Comparison of ENCODE assay signal across 15 mouse cellular contexts in genomic region chr1:191242065-191242698, GRCm38 (mm10). TPM values are rescaled to one million over a fixed set of nuclear protein-coding genes. Genes with fewer than 3 reads are reported as not detected.
DNase-seq lines count a peak whose midpoint lies in the region; ATAC-seq and TF ChIP-seq lines count a peak whose summit lies in the region.
"Had no signal": no experiment of that assay in that cellular context is flagged by ENCODE, and none has a peak within 500 bp of the region (broad histone marks: within the 10 kb centered on the region; RNA-seq: fewer than 3 reads in every experiment).

No protein-coding gene starts in this region.

- no peak overlapping the region for H3K4me2 ChIP-seq in forebrain, embryonic 16.5 days (ENCODE audit: low read length)
- H3K4me2 ChIP-seq in limb, embryonic 14.5 days (replicated peaks; ENCODE audit: low read depth, low read length, severe bottlenecking): no peak overlapping the region
- no peak overlapping the region for H3K4me2 ChIP-seq in neural tube, embryonic 12.5 days (replicated peaks)
- H3K4me2 ChIP-seq in kidney, embryonic 16.5 days (replicated peaks; ENCODE audit: low read depth, low read length): no peak overlapping the region
- H3K4me2 ChIP-seq: embryonic facial prominence, embryonic 13.5 days; heart, embryonic 12.5 days; liver, embryonic 15.5 days had no signal

- H3K27ac ChIP-seq in forebrain, embryonic 16.5 days (ENCODE audit: low read length): no peak overlapping the region
- no peak overlapping the region for H3K27ac ChIP-seq in limb, embryonic 14.5 days (replicated peaks; ENCODE audit: low read depth, low read length)
- H3K27ac ChIP-seq in neural tube, embryonic 12.5 days: no peak overlapping the region
- H3K27ac ChIP-seq in kidney, embryonic 16.5 days (ENCODE audit: low read length): no peak overlapping the region
- H3K27ac ChIP-seq: embryonic facial prominence, embryonic 13.5 days; gastrocnemius, adult 2 months; liver, embryonic 15.5 days; stomach, postnatal 0 days had no signal

- TF ChIP-seq POLR2A in limb, embryonic 14.5 days (IDR thresholded peaks at IDR 0.05; ENCODE audit: borderline replicate concordance, extremely low read depth, insufficient read depth, insufficient read length): no peak

- peak; percentile 46 for DNase-seq in embryo, embryonic 10.5 days (ENCODE audit: low spot score)
- peak; percentile 47 for DNase-seq in limb, embryonic 14.5 days (ENCODE audit: low spot score)
- no peak for DNase-seq in kidney, postnatal 36 days
- DNase-seq in urinary bladder, postnatal 36 days (ENCODE audit: low spot score in 2 of 2): no peak
- DNase-seq: adrenal gland, postnatal 10 days; cerebellum, adult 11-12 months; gastrocnemius, adult 2 months; kidney, postnatal 25 days had no signal

- no peaks in the 10 kb centered on the region for H3K27me3 ChIP-seq in forebrain, embryonic 16.5 days (replicated peaks; ENCODE audit: control insufficient read depth, insufficient read depth, low read length)
- H3K27me3 ChIP-seq in limb, embryonic 14.5 days (ENCODE audit: control insufficient read depth, insufficient read depth, low read length): no peaks in the 10 kb centered on the region
- H3K27me3 ChIP-seq in neural tube, embryonic 12.5 days (replicated peaks): no peaks in the 10 kb centered on the region
- no peaks in the 10 kb centered on the region for H3K27me3 ChIP-seq in kidney, embryonic 16.5 days (ENCODE audit: insufficient read depth, low read length)
- H3K27me3 ChIP-seq: embryonic facial prominence, embryonic 13.5 days; heart, embryonic 12.5 days; liver, embryonic 15.5 days had no signal

- peaks cover 3% of the 10 kb centered on the region; the same call in 1 of the 2 replicates for H3K9me3 ChIP-seq in forebrain, embryonic 16.5 days (ENCODE audit: control insufficient read depth, low read length)
- no peaks in the 10 kb centered on the region for H3K9me3 ChIP-seq in limb, embryonic 14.5 days (ENCODE audit: control insufficient read depth, low read length)
- peaks cover 6% of the 10 kb centered on the region; the same call in 1 of the 2 replicates for H3K9me3 ChIP-seq in neural tube, embryonic 12.5 days
- H3K9me3 ChIP-seq in kidney, embryonic 16.5 days (ENCODE audit: low read length): 0 out of 2 replicates have a peak, but pooled peaks cover 5% of the 10 kb centered on the region
- H3K9me3 ChIP-seq: embryonic facial prominence, embryonic 13.5 days; heart, embryonic 12.5 days; liver, embryonic 15.5 days had no signal

- 51% methylated on average over 12 of the region's 12 CpGs for WGBS in forebrain, embryonic 16.5 days
- 51% methylated on average over 12 of the region's 12 CpGs for WGBS in limb, embryonic 14.5 days
- WGBS in neural tube, embryonic 12.5 days: 62% methylated on average over 12 of the region's 12 CpGs
- 77% methylated on average over 12 of the region's 12 CpGs for WGBS in kidney, embryonic 16.5 days

- no peak overlapping the region for H3K9ac ChIP-seq in forebrain, embryonic 16.5 days (replicated peaks; ENCODE audit: low read depth, low read length)
- H3K9ac ChIP-seq in limb, embryonic 14.5 days (ENCODE audit: low read depth, low read length, severe bottlenecking): no peak overlapping the region
- H3K9ac ChIP-seq in neural tube, embryonic 12.5 days: no peak overlapping the region
- no peak overlapping the region for H3K9ac ChIP-seq in kidney, embryonic 16.5 days (replicated peaks; ENCODE audit: low read length)
- H3K9ac ChIP-seq: embryonic facial prominence, embryonic 13.5 days; heart, embryonic 12.5 days; liver, embryonic 15.5 days had no signal

- H3K4me1 ChIP-seq in forebrain, embryonic 16.5 days (replicated peaks; ENCODE audit: control insufficient read depth, insufficient read depth, low read length): no peaks in the 10 kb centered on the region
- peaks cover 11% of the 10 kb centered on the region for H3K4me1 ChIP-seq in limb, embryonic 14.5 days (ENCODE audit: control insufficient read depth, insufficient read depth, low read length)
- no peaks in the 10 kb centered on the region for H3K4me1 ChIP-seq in neural tube, embryonic 12.5 days
- no peaks in the 10 kb centered on the region for H3K4me1 ChIP-seq in kidney, embryonic 16.5 days (ENCODE audit: insufficient read depth, low read length)
- H3K4me1 ChIP-seq: embryonic facial prominence, embryonic 13.5 days; liver, embryonic 15.5 days had no signal

- H3K4me3 ChIP-seq in forebrain, embryonic 16.5 days (replicated peaks; ENCODE audit: low read length): no peak overlapping the region
- H3K4me3 ChIP-seq in limb, embryonic 14.5 days (replicated peaks; ENCODE audit: low read length): no peak overlapping the region
- no peak overlapping the region for H3K4me3 ChIP-seq in neural tube, embryonic 12.5 days
- no peak overlapping the region for H3K4me3 ChIP-seq in kidney, embryonic 16.5 days (ENCODE audit: low read length)
- H3K4me3 ChIP-seq: embryonic facial prominence, embryonic 13.5 days; gastrocnemius, adult 2 months; heart, embryonic 12.5 days; liver, embryonic 15.5 days had no signal

- H3K36me3 ChIP-seq in forebrain, embryonic 16.5 days (ENCODE audit: control insufficient read depth, insufficient read depth): no peaks in the 10 kb centered on the region
- no peaks in the 10 kb centered on the region for H3K36me3 ChIP-seq in limb, embryonic 14.5 days (ENCODE audit: control insufficient read depth, insufficient read depth, low read length)
- H3K36me3 ChIP-seq in neural tube, embryonic 12.5 days: peaks cover 9% of the 10 kb centered on the region; the same call in 1 of the 2 replicates
- no peaks in the 10 kb centered on the region for H3K36me3 ChIP-seq in kidney, embryonic 16.5 days (ENCODE audit: insufficient read depth, low read length)
- H3K36me3 ChIP-seq: heart, embryonic 12.5 days; liver, embryonic 15.5 days had no signal

- ATAC-seq in forebrain, embryonic 16.5 days: 0 out of 2 replicates have a peak, but pooled peaks have one; percentile 45
- ATAC-seq in limb, embryonic 14.5 days (ENCODE audit: low FRiP score, low read depth): peak; percentile 85
- peak; percentile 86 for ATAC-seq in neural tube, embryonic 12.5 days (ENCODE audit: low FRiP score, low read depth)
- ATAC-seq in kidney, embryonic 16.5 days (ENCODE audit: low FRiP score, low TSS enrichment): no peak; the same call in 1 of the 2 replicates

RNA-seq across cellular contexts. Expression of gene Atf3, which starts 24.3 kb away (rescaled TPM):
- polyA plus RNA-seq in forebrain, embryonic 16.5 days (2015; fragmentation: Nextera tagmentation; extraction: Ambion mirVana): 0.80 and 0.95 TPM in 2 replicates
- 4.4 and 5.0 TPM in 2 replicates for polyA plus RNA-seq in limb, embryonic 14.5 days (2012; rRNA removed)
- 5.6 and 5.9 TPM in 2 replicates for polyA plus RNA-seq in limb, embryonic 14.5 days (2014; fragmentation: Nextera tagmentation; extraction: Ambion mirVana)
- 2.0 and 2.1 TPM in 2 replicates for polyA plus RNA-seq in neural tube, embryonic 12.5 days (2016; fragmentation: Nextera tagmentation; extraction: Ambion mirVana)
- 4.1 and 4.4 TPM in 2 replicates for polyA plus RNA-seq in kidney, embryonic 16.5 days (2015; fragmentation: Nextera tagmentation; extraction: Ambion mirVana)

Comparison
In these comparisons a context has a peak if more than half of its experiments do, and no peak if none do; other contexts are left out.
1. DNase-seq: peak in embryo, embryonic 10.5 days (single experiment) and limb, embryonic 14.5 days (single experiment); none in kidney, postnatal 36 days (0 of 2) and urinary bladder, postnatal 36 days (0 of 2).